Mouse (Mus musculus): ENCODE measurements around the gene Enpep. TPM values are rescaled to one million over a fixed set of nuclear protein-coding genes. Genes with fewer than 3 reads are reported as not detected.

The Enpep gene
- polyA plus RNA-seq, 1 experiment from 2014 or later, result 1.5 TPM

DNA sequence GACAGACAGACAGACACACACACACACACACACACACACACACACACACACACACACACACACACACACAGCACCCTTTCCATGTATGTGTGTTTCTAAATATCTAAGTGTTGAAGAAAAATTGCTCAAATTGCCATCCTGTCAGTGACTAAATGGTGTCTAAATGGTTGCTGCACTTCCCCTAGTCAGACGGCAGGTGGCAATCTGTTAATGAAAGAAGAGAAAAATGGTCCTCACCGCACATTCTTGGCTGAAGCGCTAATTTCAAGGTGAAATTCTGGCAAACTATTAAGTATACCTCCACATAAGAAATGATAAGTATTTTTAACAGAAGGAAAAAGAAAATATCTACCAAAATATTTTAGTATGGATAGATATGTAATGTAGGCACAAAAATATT lies 28.6 kb downstream of the Enpep start:
- Histone ChIP-seq H3K27me3 (replicated peaks; ENCODE audit: control insufficient read depth, insufficient read depth, low read length) (no peaks in the 10 kb centered on the region), H3K36me3 (ENCODE audit: control insufficient read depth, insufficient read depth, low read length) (no peaks in the 10 kb centered on the region), H3K4me1 (ENCODE audit: control insufficient read depth, insufficient read depth, low read length) (no peaks in the 10 kb centered on the region), H3K4me3 (ENCODE audit: low read depth, low read length) (no peak overlapping the region), H3K9me3 (replicated peaks; ENCODE audit: control insufficient read depth, low read length) (no peaks in the 10 kb centered on the region), H3K9ac (ENCODE audit: low read length) (no peak overlapping the region), H3K27ac (ENCODE audit: low read depth, low read length) (no peak overlapping the region), H3K4me2 (ENCODE audit: low read length) (no peak overlapping the region)
- DNase-seq (ENCODE audit: low spot score), result peak; percentile 88
- WGBS, result 9% methylated on average over 3 of the region's 3 CpGs
- 0 out of 2 replicates have a peak, but pooled peaks have one; percentile 47 for ATAC-seq

DNA sequence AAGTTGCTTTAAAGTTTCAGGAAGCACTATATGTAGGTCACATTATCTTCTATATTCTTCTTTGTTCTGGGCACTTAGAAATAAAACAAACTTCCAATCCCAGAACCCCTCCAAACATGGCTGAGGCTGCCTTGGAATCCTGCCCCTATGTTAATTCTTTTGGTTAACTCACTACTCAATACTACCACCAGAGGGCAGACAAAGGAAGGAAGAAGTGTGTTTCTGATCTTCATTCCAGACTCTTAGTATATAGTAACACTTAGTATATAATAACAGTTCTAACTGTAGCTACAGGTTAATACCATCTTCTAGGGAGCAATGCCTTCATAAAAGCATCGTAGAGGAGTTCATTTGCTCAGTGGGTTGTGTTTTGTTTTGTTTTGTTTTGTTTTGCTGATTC lies 32.6 kb downstream of the Enpep start:
- ATAC-seq (peak; percentile 50; the same call in 1 of the 2 replicates), DNase-seq (ENCODE audit: low spot score) (peak; percentile 74)
- H3K27ac ChIP-seq (ENCODE audit: low read depth, low read length), result no peak overlapping the region
- H3K36me3 ChIP-seq (ENCODE audit: control insufficient read depth, insufficient read depth, low read length), result no peaks in the 10 kb centered on the region
- no peaks in the 10 kb centered on the region for H3K9me3 ChIP-seq (replicated peaks; ENCODE audit: control insufficient read depth, low read length)
- WGBS, result 79% methylated on average over 1 of the region's 1 CpGs
- no peaks in the 10 kb centered on the region for H3K4me1 ChIP-seq (ENCODE audit: control insufficient read depth, insufficient read depth, low read length)
- H3K27me3 ChIP-seq (replicated peaks; ENCODE audit: control insufficient read depth, insufficient read depth, low read length), result no peaks in the 10 kb centered on the region
- H3K4me3 ChIP-seq (ENCODE audit: low read depth, low read length), result no peak overlapping the region
- H3K9ac ChIP-seq (ENCODE audit: low read length), result no peak overlapping the region
- no peak overlapping the region for H3K4me2 ChIP-seq (ENCODE audit: low read length)

GRCm38 (mm10) chr3:129298606-129299005 lies 33.9 kb downstream of the Enpep start:
- DNase-seq (ENCODE audit: low spot score) (no peak), ATAC-seq (no peak)
- Histone ChIP-seq H3K36me3 (ENCODE audit: control insufficient read depth, insufficient read depth, low read length) (no peaks in the 10 kb centered on the region), H3K9ac (ENCODE audit: low read length) (no peak overlapping the region), H3K9me3 (replicated peaks; ENCODE audit: control insufficient read depth, low read length) (no peaks in the 10 kb centered on the region), H3K27ac (ENCODE audit: low read depth, low read length) (no peak overlapping the region), H3K4me1 (ENCODE audit: control insufficient read depth, insufficient read depth, low read length) (no peaks in the 10 kb centered on the region), H3K27me3 (replicated peaks; ENCODE audit: control insufficient read depth, insufficient read depth, low read length) (no peaks in the 10 kb centered on the region), H3K4me2 (ENCODE audit: low read length) (no peak overlapping the region), H3K4me3 (ENCODE audit: low read depth, low read length) (no peak overlapping the region)
- WGBS, result 91% methylated on average over 8 of the region's 8 CpGs

GRCm38 (mm10) chr3:129296994-129297393 lies 35.5 kb downstream of the Enpep start:
- no peaks in the 10 kb centered on the region for H3K9me3 ChIP-seq (replicated peaks; ENCODE audit: control insufficient read depth, low read length)
- no peaks in the 10 kb centered on the region for H3K27me3 ChIP-seq (replicated peaks; ENCODE audit: control insufficient read depth, insufficient read depth, low read length)
- no peak overlapping the region for H3K4me3 ChIP-seq (ENCODE audit: low read depth, low read length)
- H3K27ac ChIP-seq (ENCODE audit: low read depth, low read length), result no peak overlapping the region
- no peaks in the 10 kb centered on the region for H3K36me3 ChIP-seq (ENCODE audit: control insufficient read depth, insufficient read depth, low read length)
- no peak for ATAC-seq
- H3K4me2 ChIP-seq (ENCODE audit: low read length), result no peak overlapping the region
- DNase-seq (ENCODE audit: low spot score), result no peak
- WGBS, result 80% methylated on average over 5 of the region's 5 CpGs
- H3K9ac ChIP-seq (ENCODE audit: low read length), result no peak overlapping the region
- H3K4me1 ChIP-seq (ENCODE audit: control insufficient read depth, insufficient read depth, low read length), result no peaks in the 10 kb centered on the region

- no peaks in the 10 kb centered on the region for H3K4me1 ChIP-seq (ENCODE audit: control insufficient read depth, insufficient read depth, low read length)
- no peak overlapping the region for H3K4me2 ChIP-seq (ENCODE audit: low read length)
- no peaks in the 10 kb centered on the region for H3K27me3 ChIP-seq (replicated peaks; ENCODE audit: control insufficient read depth, insufficient read depth, low read length)
- DNase-seq (ENCODE audit: low spot score) (no peak), ATAC-seq (no peak)
- H3K4me3 ChIP-seq (ENCODE audit: low read depth, low read length), result no peak overlapping the region
- H3K36me3 ChIP-seq (ENCODE audit: control insufficient read depth, insufficient read depth, low read length), result no peaks in the 10 kb centered on the region
- H3K9me3 ChIP-seq (replicated peaks; ENCODE audit: control insufficient read depth, low read length), result no peaks in the 10 kb centered on the region
- 78% methylated on average over 2 of the region's 2 CpGs for WGBS
- H3K27ac ChIP-seq (ENCODE audit: low read depth, low read length), result no peak overlapping the region
- no peak overlapping the region for H3K9ac ChIP-seq (ENCODE audit: low read length)
Measured at GRCm38 (mm10) chr3:129295883-129296282, 36.6 kb downstream of the Enpep start.

DNA sequence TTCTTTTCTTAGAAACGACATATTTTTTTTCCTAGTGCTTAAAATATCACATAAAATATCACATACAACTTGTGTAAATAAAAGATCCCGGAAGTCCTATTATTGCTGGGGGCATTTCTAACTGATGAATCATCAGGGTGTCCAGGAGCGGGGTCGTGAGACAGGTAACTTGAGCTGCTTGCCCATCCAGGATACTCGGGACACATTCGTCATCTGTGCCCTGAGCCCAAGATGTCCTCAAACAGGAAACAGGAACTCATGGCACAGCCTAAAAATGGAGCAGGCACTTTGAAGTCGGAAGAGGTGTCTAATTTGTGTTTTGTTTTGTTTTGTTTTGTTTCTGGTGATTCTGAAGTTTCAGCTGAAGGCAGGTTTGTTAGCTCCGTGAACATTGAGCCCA lies 43.0 kb downstream of the Enpep start:
- ATAC-seq (no peak), DNase-seq (ENCODE audit: low spot score) (no peak)
- H3K27me3 ChIP-seq (replicated peaks; ENCODE audit: control insufficient read depth, insufficient read depth, low read length), result no peaks in the 10 kb centered on the region
- WGBS, result 86% methylated on average over 8 of the region's 8 CpGs
- no peaks in the 10 kb centered on the region for H3K4me1 ChIP-seq (ENCODE audit: control insufficient read depth, insufficient read depth, low read length)
- no peaks in the 10 kb centered on the region for H3K9me3 ChIP-seq (replicated peaks; ENCODE audit: control insufficient read depth, low read length)
- H3K9ac ChIP-seq (ENCODE audit: low read length), result no peak overlapping the region
- H3K36me3 ChIP-seq (ENCODE audit: control insufficient read depth, insufficient read depth, low read length), result no peaks in the 10 kb centered on the region
- H3K4me2 ChIP-seq (ENCODE audit: low read length), result no peak overlapping the region
- H3K27ac ChIP-seq (ENCODE audit: low read depth, low read length), result no peak overlapping the region
- H3K4me3 ChIP-seq (ENCODE audit: low read depth, low read length), result no peak overlapping the region

DNA sequence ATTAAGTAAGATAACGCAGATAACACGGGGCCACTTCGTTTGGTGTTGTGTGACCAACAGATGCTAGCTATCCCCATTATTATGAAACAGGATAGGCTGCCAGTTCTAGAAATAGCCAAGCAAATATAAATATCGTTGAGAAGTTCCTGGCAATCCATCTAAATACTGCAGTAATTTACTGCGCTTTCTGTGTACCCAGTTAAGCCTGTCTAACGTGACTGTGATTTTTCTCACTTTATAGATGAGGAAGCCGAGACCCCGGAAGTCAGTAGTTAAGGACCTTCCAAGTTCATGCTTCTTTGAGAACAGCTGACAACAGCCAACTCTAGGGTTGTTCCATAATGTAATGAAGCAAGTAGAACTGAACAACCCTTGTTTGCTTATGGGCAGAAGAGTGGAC lies 45.4 kb downstream of the Enpep start:
- Histone ChIP-seq H3K4me1 (ENCODE audit: control insufficient read depth, insufficient read depth, low read length) (no peaks in the 10 kb centered on the region), H3K27ac (ENCODE audit: low read depth, low read length) (no peak overlapping the region), H3K9ac (ENCODE audit: low read length) (no peak overlapping the region), H3K9me3 (replicated peaks; ENCODE audit: control insufficient read depth, low read length) (no peaks in the 10 kb centered on the region), H3K27me3 (replicated peaks; ENCODE audit: control insufficient read depth, insufficient read depth, low read length) (no peaks in the 10 kb centered on the region), H3K36me3 (ENCODE audit: control insufficient read depth, insufficient read depth, low read length) (no peaks in the 10 kb centered on the region), H3K4me2 (ENCODE audit: low read length) (no peak overlapping the region), H3K4me3 (ENCODE audit: low read depth, low read length) (no peak overlapping the region)
- ATAC-seq (no peak), DNase-seq (ENCODE audit: low spot score) (no peak)
- WGBS, result 89% methylated on average over 8 of the region's 8 CpGs

DNA sequence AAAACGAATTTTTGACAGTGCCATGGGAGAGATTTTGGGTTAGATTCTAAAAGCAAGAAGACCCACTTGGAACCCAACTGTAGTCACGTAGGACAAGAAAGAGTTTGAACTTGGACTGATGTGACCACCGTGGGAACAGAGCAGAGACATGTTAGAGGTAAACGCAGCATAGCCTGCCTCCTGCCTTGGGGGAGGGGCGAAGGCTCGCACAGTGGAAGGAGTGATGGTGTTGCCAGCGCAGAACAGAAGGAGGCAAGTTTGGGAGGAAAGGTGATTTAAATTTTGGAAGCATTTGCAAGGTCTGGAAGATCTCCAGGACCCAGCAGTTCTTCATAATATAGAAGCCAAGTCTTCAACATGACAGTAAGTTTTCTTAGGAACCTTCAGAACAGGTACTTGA lies 46.1 kb downstream of the Enpep start:
- Histone ChIP-seq H3K27me3 (replicated peaks; ENCODE audit: control insufficient read depth, insufficient read depth, low read length) (no peaks in the 10 kb centered on the region), H3K9ac (ENCODE audit: low read length) (no peak overlapping the region), H3K9me3 (replicated peaks; ENCODE audit: control insufficient read depth, low read length) (no peaks in the 10 kb centered on the region), H3K4me3 (ENCODE audit: low read depth, low read length) (no peak overlapping the region), H3K27ac (ENCODE audit: low read depth, low read length) (no peak overlapping the region), H3K4me2 (ENCODE audit: low read length) (no peak overlapping the region), H3K36me3 (ENCODE audit: control insufficient read depth, insufficient read depth, low read length) (no peaks in the 10 kb centered on the region), H3K4me1 (ENCODE audit: control insufficient read depth, insufficient read depth, low read length) (no peaks in the 10 kb centered on the region)
- ATAC-seq, result no peak
- WGBS, result 81% methylated on average over 7 of the region's 7 CpGs
- DNase-seq (ENCODE audit: low spot score), result no peak

GRCm38 (mm10) chr3:129284326-129284725 lies 48.2 kb downstream of the Enpep start:
- no peaks in the 10 kb centered on the region for H3K36me3 ChIP-seq (ENCODE audit: control insufficient read depth, insufficient read depth, low read length)
- no peak for ATAC-seq
- 86% methylated on average over 5 of the region's 5 CpGs for WGBS
- no peak overlapping the region for H3K4me3 ChIP-seq (ENCODE audit: low read depth, low read length)
- H3K9ac ChIP-seq (ENCODE audit: low read length), result no peak overlapping the region
- H3K27me3 ChIP-seq (replicated peaks; ENCODE audit: control insufficient read depth, insufficient read depth, low read length), result no peaks in the 10 kb centered on the region
- H3K4me2 ChIP-seq (ENCODE audit: low read length), result no peak overlapping the region
- DNase-seq (ENCODE audit: low spot score), result no peak
- no peaks in the 10 kb centered on the region for H3K4me1 ChIP-seq (ENCODE audit: control insufficient read depth, insufficient read depth, low read length)
- no peak overlapping the region for H3K27ac ChIP-seq (ENCODE audit: low read depth, low read length)
- H3K9me3 ChIP-seq (replicated peaks; ENCODE audit: control insufficient read depth, low read length), result no peaks in the 10 kb centered on the region
